Mouse (Mus musculus): ENCODE measurements at regions not wholly inside any gene's neighbourhood (a gene's known extent, or its start where the extent isn't known, plus 50 kb on each side); places are given as distances from the start of the nearest gene placed in this dataset.

GRCm38 (mm10) chr11:64267547-64267946 lies 167.6 kb upstream of the Hs3st3a1 start:
- TF ChIP-seq MAX (IDR thresholded peaks at IDR 0.05; ENCODE audit: low read length): no peak
- no peak for TF ChIP-seq EP300 (IDR thresholded peaks at IDR 0.05; ENCODE audit: low read length)

Data from CH12.LX (cell line).